Mouse (Mus musculus): ENCODE measurements around the gene Clcn6. TPM values are rescaled to one million over a fixed set of nuclear protein-coding genes. Genes with fewer than 3 reads are reported as not detected.
A peak's percentile ranks its signal among the peaks of the same experiment; 100 is the strongest.
"Not testable (repeated sequence)": the region's sequence is repeated elsewhere in the genome, so short reads cannot be mapped to it uniquely, and the experiment has no call there.

Gene Clcn6
- total RNA-seq, 2 experiments from 2014 or later, result 77.0 to 77.6 TPM

GRCm38 (mm10) chr4:148058993-148059392 lies 20.4 kb upstream of the Clcn6 start:
- peak overlapping the region; percentile 89 for H3K27ac ChIP-seq
- no peak overlapping the region for H3K4me3 ChIP-seq
- no peak for TF ChIP-seq CTCF (conservative IDR thresholded peaks at IDR 0.05)
- peak; percentile 47 to 72 for DNase-seq (ENCODE audit: low spot score in 2 of 2)

- TF ChIP-seq CTCF (conservative IDR thresholded peaks at IDR 0.05), result no peak
- Histone ChIP-seq H3K27ac (peak overlapping the region; percentile 89), H3K4me3 (no peak overlapping the region)
- no peak for DNase-seq (ENCODE audit: low spot score in 2 of 2)
These were observed 19.7 kb upstream of the Clcn6 start for GRCm38 (mm10) chr4:148058218-148058819.

- peak; percentile 55 for TF ChIP-seq CTCF (conservative IDR thresholded peaks at IDR 0.05)
- H3K27ac ChIP-seq, result peak overlapping the region; percentile 89
These were observed 19.1 kb upstream of the Clcn6 start for GRCm38 (mm10) chr4:148057661-148058209.

GRCm38 (mm10) chr4:148056801-148057200 lies 18.2 kb upstream of the Clcn6 start:
- H3K4me3 ChIP-seq, result no peak overlapping the region
- peak overlapping the region; percentile 89; the same call in 1 of the 2 replicates for H3K27ac ChIP-seq
- no peak for TF ChIP-seq CTCF (conservative IDR thresholded peaks at IDR 0.05)
- no peak for DNase-seq (ENCODE audit: low spot score in 2 of 2)

More at GRCm38 (mm10) chr4:148057661-148058209, 19.1 kb upstream of the Clcn6 start:
- no peak overlapping the region for H3K4me3 ChIP-seq
- DNase-seq (ENCODE audit: low spot score in 2 of 2), result no peak

- TF ChIP-seq CTCF (conservative IDR thresholded peaks at IDR 0.05), result no peak
- Histone ChIP-seq H3K27ac (peak overlapping the region; percentile 46), H3K4me3 (no peak overlapping the region)
- DNase-seq (ENCODE audit: low spot score in 2 of 2), result no peak
These were observed 17.6 kb upstream of the Clcn6 start for GRCm38 (mm10) chr4:148056246-148056645.

- Histone ChIP-seq H3K4me3 (no peak overlapping the region), H3K27ac (peak overlapping the region; percentile 68)
- no peak for DNase-seq (ENCODE audit: low spot score in 2 of 2)
- TF ChIP-seq CTCF (conservative IDR thresholded peaks at IDR 0.05), result no peak
These were observed 16.5 kb upstream of the Clcn6 start for GRCm38 (mm10) chr4:148054961-148055695.

GRCm38 (mm10) chr4:148053417-148053920 lies 14.8 kb upstream of the Clcn6 start:
- peak; percentile 71 to 76 for DNase-seq (ENCODE audit: low spot score in 2 of 2)
- Histone ChIP-seq H3K27ac (peak overlapping the region; percentile 87), H3K4me3 (no peak overlapping the region)
- TF ChIP-seq CTCF (conservative IDR thresholded peaks at IDR 0.05), result no peak

GRCm38 (mm10) chr4:148052976-148053375 lies 14.4 kb upstream of the Clcn6 start:
- H3K4me3 ChIP-seq, result no peak overlapping the region
- TF ChIP-seq CTCF (conservative IDR thresholded peaks at IDR 0.05), result no peak
- DNase-seq (ENCODE audit: low spot score in 2 of 2), result no peak
- H3K27ac ChIP-seq, result peak overlapping the region; percentile 87

- Histone ChIP-seq H3K4me3 (no peak overlapping the region), H3K27ac (no peak overlapping the region)
- no peak for DNase-seq (ENCODE audit: low spot score in 2 of 2)
- no peak for TF ChIP-seq CTCF (conservative IDR thresholded peaks at IDR 0.05)
These were observed 13.3 kb upstream of the Clcn6 start for GRCm38 (mm10) chr4:148051886-148052285.

- H3K27ac ChIP-seq, result no peak overlapping the region
- TF ChIP-seq CTCF (conservative IDR thresholded peaks at IDR 0.05), result no peak
- no peak for DNase-seq (ENCODE audit: low spot score in 2 of 2)
- no peak overlapping the region for H3K4me3 ChIP-seq
These were observed 12.6 kb upstream of the Clcn6 start for GRCm38 (mm10) chr4:148051046-148051776.

GRCm38 (mm10) chr4:148050396-148050914 lies 11.8 kb upstream of the Clcn6 start:
- H3K4me3 ChIP-seq; DNase-seq (ENCODE audit: low spot score in 2 of 2); H3K27ac ChIP-seq: not testable (repeated sequence)

GRCm38 (mm10) chr4:148046450-148047031 lies 7.9 kb upstream of the Clcn6 start:
- 0 out of 2 replicates have a peak overlapping the region, but pooled peaks have one; percentile 23 for H3K27ac ChIP-seq
- H3K4me3 ChIP-seq, result no peak overlapping the region
- no peak for DNase-seq (ENCODE audit: low spot score in 2 of 2)
- TF ChIP-seq CTCF (conservative IDR thresholded peaks at IDR 0.05), result no peak
